Mouse (Mus musculus) heart, embryonic 15.5 days (tissue): ENCODE measurements at regions not wholly inside any gene's neighbourhood (a gene's known extent, or its start where the extent isn't known, plus 50 kb on each side); places are given as distances from the start of the nearest gene placed in this dataset.

Experiments
- ATAC-seq: fragments of 200-750 bp; cut with Nextera tagmentation; replicated peaks from 2 replicates; pipeline ENCODE4 v1.8.0; 2017; ENCODE audit warnings: low read depth, moderate TSS enrichment; ENCODE audit not compliant: insufficient number of reproducible peaks, insufficient read depth, low FRiP score
- H3K27ac ChIP-seq: fragments of 300-500 bp; sonication (generic); 2 replicates; pipeline ENCODE4 v1.5.1; 2015; ENCODE audit warnings: mild to moderate bottlenecking, inconsistent platforms
- H3K27me3 ChIP-seq: fragments of 300-500 bp; sonication (generic); 2 replicates; pipeline ENCODE4 v1.6.1; 2015; ENCODE audit warnings: inconsistent platforms
- H3K36me3 ChIP-seq: fragments of 300-500 bp; sonication (generic); 2 replicates; pipeline ENCODE4 v1.6.1; 2015; ENCODE audit warnings: mild to moderate bottlenecking, inconsistent platforms
- H3K4me1 ChIP-seq: fragments of 300-500 bp; sonication (generic); replicated peaks from 2 replicates; pipeline ENCODE4 v1.6.1; 2015; ENCODE audit warnings: inconsistent platforms
- H3K4me2 ChIP-seq: fragments of 300-500 bp; sonication (generic); 2 replicates; pipeline ENCODE4 v1.6.1; 2015; ENCODE audit warnings: inconsistent platforms, mild to moderate bottlenecking, moderate library complexity
- H3K4me3 ChIP-seq: fragments of 300-500 bp; sonication (generic); 2 replicates; pipeline ENCODE4 v1.5.1; 2015; ENCODE audit warnings: mild to moderate bottlenecking, inconsistent platforms
- H3K9ac ChIP-seq: fragments of 300-500 bp; sonication (generic); 2 replicates; pipeline ENCODE4 v1.6.1; 2015; ENCODE audit warnings: mild to moderate bottlenecking, inconsistent platforms
- H3K9me3 ChIP-seq: fragments of 300-500 bp; sonication (generic); replicated peaks from 2 replicates; pipeline ENCODE4 v1.6.1; 2016; ENCODE audit warnings: inconsistent platforms
- WGBS: fragments of 180-500 bp; shearing (Covaris S2); methylation state at CpG from one replicate; pipeline ENCODE4 v1.1.7; 2015; ENCODE audit warnings: mixed read lengths; 5-methylcytosine and 5-hydroxymethylcytosine counted together

- Histone ChIP-seq H3K36me3 (no peaks in the 10 kb centered on the region), H3K4me1 (peaks cover 24% of the 10 kb centered on the region), H3K9ac (no peak overlapping the region), H3K27me3 (peaks cover 41% of the 10 kb centered on the region), H3K4me3 (no peak overlapping the region), H3K4me2 (no peak overlapping the region), H3K9me3 (no peaks in the 10 kb centered on the region), H3K27ac (no peak overlapping the region)
- 76% methylated on average over 10 of the region's 10 CpGs for WGBS
- no peak for ATAC-seq
These were observed 229.7 kb upstream of the Zfp637 start for GRCm38 (mm10) chr6:117611281-117611680.

- no peak overlapping the region for H3K9ac ChIP-seq
- no peak overlapping the region for H3K27ac ChIP-seq
- H3K4me2 ChIP-seq = no peak overlapping the region
- H3K9me3 ChIP-seq = no peaks in the 10 kb centered on the region
- H3K4me1 ChIP-seq = peaks cover 20% of the 10 kb centered on the region
- H3K27me3 ChIP-seq = peaks cover 45% of the 10 kb centered on the region
- no peaks in the 10 kb centered on the region for H3K36me3 ChIP-seq
- H3K4me3 ChIP-seq = no peak overlapping the region
- WGBS = 87% methylated on average over 8 of the region's 8 CpGs
- no peak for ATAC-seq
These were observed 229.0 kb upstream of the Zfp637 start for GRCm38 (mm10) chr6:117611965-117612364.

- 79% methylated on average over 8 of the region's 8 CpGs for WGBS
- peaks cover 45% of the 10 kb centered on the region for H3K27me3 ChIP-seq
- ATAC-seq = no peak
- H3K36me3 ChIP-seq = no peaks in the 10 kb centered on the region
- H3K27ac ChIP-seq = no peak overlapping the region
- H3K4me1 ChIP-seq = peaks cover 17% of the 10 kb centered on the region
- no peak overlapping the region for H3K4me3 ChIP-seq
- no peak overlapping the region for H3K9ac ChIP-seq
- no peak overlapping the region for H3K4me2 ChIP-seq
- no peaks in the 10 kb centered on the region for H3K9me3 ChIP-seq
These were observed 228.6 kb upstream of the Zfp637 start for GRCm38 (mm10) chr6:117612421-117612820.

GRCm38 (mm10) chr6:117613656-117614350, 227.2 kb upstream of the Zfp637 start:
- H3K9me3 ChIP-seq = no peaks in the 10 kb centered on the region
- H3K4me3 ChIP-seq = no peak overlapping the region
- peaks cover 18% of the 10 kb centered on the region for H3K4me1 ChIP-seq
- no peaks in the 10 kb centered on the region for H3K36me3 ChIP-seq
- no peak overlapping the region for H3K9ac ChIP-seq
- WGBS = 65% methylated on average over 11 of the region's 11 CpGs
- H3K4me2 ChIP-seq = no peak overlapping the region
- ATAC-seq = no peak
- H3K27ac ChIP-seq = no peak overlapping the region
- peaks cover 43% of the 10 kb centered on the region for H3K27me3 ChIP-seq

- Histone ChIP-seq H3K27me3 (peaks cover 43% of the 10 kb centered on the region), H3K27ac (no peak overlapping the region)
- ATAC-seq = no peak
These were observed 226.6 kb upstream of the Zfp637 start for GRCm38 (mm10) chr6:117614386-117614785.

GRCm38 (mm10) chr6:117617168-117617567, 223.8 kb upstream of the Zfp637 start:
- no peak; the same call in 1 of the 2 replicates for ATAC-seq
- no peak overlapping the region for H3K4me2 ChIP-seq
- H3K4me1 ChIP-seq = peaks cover 7% of the 10 kb centered on the region
- no peak overlapping the region for H3K9ac ChIP-seq
- no peak overlapping the region for H3K27ac ChIP-seq
- H3K36me3 ChIP-seq = no peaks in the 10 kb centered on the region
- H3K4me3 ChIP-seq = no peak overlapping the region
- H3K9me3 ChIP-seq = no peaks in the 10 kb centered on the region
- WGBS = 15% methylated on average over 6 of the region's 6 CpGs
- H3K27me3 ChIP-seq = peaks cover 53% of the 10 kb centered on the region

More at GRCm38 (mm10) chr6:117614386-117614785, 226.6 kb upstream of the Zfp637 start:
- no peak overlapping the region for H3K9ac ChIP-seq
- H3K4me1 ChIP-seq = peaks cover 18% of the 10 kb centered on the region
- H3K9me3 ChIP-seq = no peaks in the 10 kb centered on the region
- no peak overlapping the region for H3K4me3 ChIP-seq
- no peaks in the 10 kb centered on the region for H3K36me3 ChIP-seq
- 67% methylated on average over 6 of the region's 6 CpGs for WGBS
- no peak overlapping the region for H3K4me2 ChIP-seq

GRCm38 (mm10) chr6:117617951-117618350, 223.0 kb upstream of the Zfp637 start:
- peaks cover 49% of the 10 kb centered on the region for H3K27me3 ChIP-seq

GRCm38 (mm10) chr6:117619606-117620005, 221.4 kb upstream of the Zfp637 start:
- no peak overlapping the region for H3K9ac ChIP-seq
- H3K27ac ChIP-seq = no peak overlapping the region
- H3K9me3 ChIP-seq = no peaks in the 10 kb centered on the region
- ATAC-seq = no peak
- peaks cover 5% of the 10 kb centered on the region for H3K4me1 ChIP-seq
- peaks cover 46% of the 10 kb centered on the region for H3K27me3 ChIP-seq
- 69% methylated on average over 2 of the region's 2 CpGs for WGBS
- H3K4me2 ChIP-seq = no peak overlapping the region
- no peaks in the 10 kb centered on the region for H3K36me3 ChIP-seq
- H3K4me3 ChIP-seq = no peak overlapping the region

More at GRCm38 (mm10) chr6:117617951-117618350, 223.0 kb upstream of the Zfp637 start:
- Histone ChIP-seq H3K4me1 (peaks cover 7% of the 10 kb centered on the region), H3K27ac (no peak overlapping the region), H3K36me3 (no peaks in the 10 kb centered on the region), H3K9me3 (no peaks in the 10 kb centered on the region), H3K4me2 (no peak overlapping the region), H3K4me3 (no peak overlapping the region), H3K9ac (no peak overlapping the region)
- ATAC-seq = no peak
- WGBS = 66% methylated on average over 4 of the region's 4 CpGs

GRCm38 (mm10) chr6:117622446-117622845, 218.5 kb upstream of the Zfp637 start:
- Histone ChIP-seq H3K9me3 (no peaks in the 10 kb centered on the region), H3K4me2 (no peak overlapping the region), H3K4me3 (no peak overlapping the region), H3K27me3 (peaks cover 29% of the 10 kb centered on the region), H3K4me1 (0 out of 2 replicates have a peak, but pooled peaks cover 2% of the 10 kb centered on the region), H3K36me3 (no peaks in the 10 kb centered on the region), H3K27ac (no peak overlapping the region), H3K9ac (no peak overlapping the region)
- WGBS = 77% methylated on average over 6 of the region's 6 CpGs
- ATAC-seq = no peak

- no peak overlapping the region for H3K27ac ChIP-seq
- H3K4me1 ChIP-seq = no peaks in the 10 kb centered on the region
- H3K4me3 ChIP-seq = no peak overlapping the region
- ATAC-seq = no peak
- H3K27me3 ChIP-seq = peaks cover 29% of the 10 kb centered on the region
- H3K9ac ChIP-seq = no peak overlapping the region
- H3K9me3 ChIP-seq = no peaks in the 10 kb centered on the region
- no peaks in the 10 kb centered on the region for H3K36me3 ChIP-seq
- H3K4me2 ChIP-seq = no peak overlapping the region
These were observed 218.0 kb upstream of the Zfp637 start for GRCm38 (mm10) chr6:117622946-117623345.

- H3K4me2 ChIP-seq = no peak overlapping the region
- no peak overlapping the region for H3K4me3 ChIP-seq
- peaks cover 14% of the 10 kb centered on the region for H3K27me3 ChIP-seq
- H3K9ac ChIP-seq = no peak overlapping the region
- ATAC-seq = no peak
- no peaks in the 10 kb centered on the region for H3K9me3 ChIP-seq
- H3K27ac ChIP-seq = no peak overlapping the region
- WGBS = 46% methylated on average over 5 of the region's 5 CpGs
- H3K36me3 ChIP-seq = no peaks in the 10 kb centered on the region
- no peaks in the 10 kb centered on the region for H3K4me1 ChIP-seq
These were observed 215.3 kb upstream of the Zfp637 start for GRCm38 (mm10) chr6:117625716-117626115.

- Histone ChIP-seq H3K4me2 (no peak overlapping the region), H3K9ac (no peak overlapping the region), H3K4me1 (no peaks in the 10 kb centered on the region), H3K27ac (no peak overlapping the region), H3K4me3 (no peak overlapping the region), H3K27me3 (peaks cover 9% of the 10 kb centered on the region; the same call in 1 of the 2 replicates), H3K36me3 (no peaks in the 10 kb centered on the region), H3K9me3 (no peaks in the 10 kb centered on the region)
- no peak for ATAC-seq
- 76% methylated on average over 3 of the region's 3 CpGs for WGBS
These were observed 213.5 kb upstream of the Zfp637 start for GRCm38 (mm10) chr6:117627461-117627860.
